In genomic region chr4:47707966-47708365, GRCm38 (mm10) we compare ENCODE assay signal across 11 mouse cellular contexts.
A peak's percentile ranks its signal among the peaks of the same experiment; 100 is the strongest.
DNase-seq lines count a peak whose midpoint lies in the region; ATAC-seq lines count a peak whose summit lies in the region.
"Had no signal": no experiment of that assay in that cellular context is flagged by ENCODE, and none has a peak within 500 bp of the region (broad histone marks: within the 10 kb centered on the region; RNA-seq: fewer than 3 reads in every experiment).

No protein-coding gene starts in this region.

- DNase-seq in forebrain, embryonic 11.5 days (ENCODE audit: low spot score), result no peak
- DNase-seq in layer of hippocampus, adult 9-11 months, result peak; percentile 88
- peak; percentile 89 to 90 for DNase-seq in right cerebral cortex, postnatal 10 days (ENCODE audit: low spot score in 2 of 2)
- DNase-seq in hindbrain, embryonic 11.5 days (ENCODE audit: low spot score), result no peak

- H3K36me3 ChIP-seq in forebrain, embryonic 15.5 days, result no peaks in the 10 kb centered on the region
- no peaks in the 10 kb centered on the region for H3K36me3 ChIP-seq in forebrain, embryonic 11.5 days (ENCODE audit: control insufficient read depth, insufficient read depth, low read length)
- no peaks in the 10 kb centered on the region for H3K36me3 ChIP-seq in kidney, embryonic 16.5 days (ENCODE audit: insufficient read depth, low read length)
- H3K36me3 ChIP-seq in hindbrain, embryonic 11.5 days (ENCODE audit: control insufficient read depth, insufficient read depth, low read length), result no peaks in the 10 kb centered on the region
- H3K36me3 ChIP-seq: hindbrain, embryonic 10.5 days; limb, embryonic 13.5 days; neural tube, embryonic 15.5 days had no signal

- H3K9me3 ChIP-seq in forebrain, embryonic 15.5 days, result no peaks in the 10 kb centered on the region
- H3K9me3 ChIP-seq in forebrain, embryonic 11.5 days (ENCODE audit: control insufficient read depth, low read length), result no peaks in the 10 kb centered on the region
- no peaks in the 10 kb centered on the region for H3K9me3 ChIP-seq in kidney, embryonic 16.5 days (ENCODE audit: low read length)
- H3K9me3 ChIP-seq in hindbrain, embryonic 11.5 days (ENCODE audit: control insufficient read depth, low read length), result no peaks in the 10 kb centered on the region
- H3K9me3 ChIP-seq: hindbrain, embryonic 10.5 days; limb, embryonic 13.5 days; neural tube, embryonic 15.5 days had no signal

- peak overlapping the region; percentile 79 for H3K27ac ChIP-seq in forebrain, embryonic 15.5 days (replicated peaks)
- H3K27ac ChIP-seq in forebrain, embryonic 11.5 days (ENCODE audit: low read depth, low read length), result no peak overlapping the region
- no peak overlapping the region for H3K27ac ChIP-seq in kidney, embryonic 16.5 days (ENCODE audit: low read length)
- H3K27ac ChIP-seq in hindbrain, embryonic 11.5 days (ENCODE audit: low read depth, low read length), result no peak overlapping the region
- H3K27ac ChIP-seq: hindbrain, embryonic 10.5 days; limb, embryonic 13.5 days; neural tube, embryonic 15.5 days had no signal

- no peak; the same call in 1 of the 2 replicates for ATAC-seq in forebrain, embryonic 15.5 days (replicated peaks)
- ATAC-seq in forebrain, embryonic 11.5 days (replicated peaks; ENCODE audit: low FRiP score), result no peak
- ATAC-seq in frontal cortex, adult (ENCODE audit: low TSS enrichment), result peak; percentile 100
- no peak for ATAC-seq in kidney, embryonic 16.5 days (ENCODE audit: low FRiP score, low TSS enrichment)
- ATAC-seq in erythroid progenitor cell, adult 5-6 weeks (replicated peaks; ENCODE audit: low FRiP score, poor library complexity, severe bottlenecking), result no peak
- no peak for ATAC-seq in hindbrain, embryonic 11.5 days (ENCODE audit: low FRiP score)

- no peak overlapping the region for H3K9ac ChIP-seq in forebrain, embryonic 15.5 days (replicated peaks)
- no peak overlapping the region for H3K9ac ChIP-seq in forebrain, embryonic 11.5 days (ENCODE audit: low read length)
- no peak overlapping the region for H3K9ac ChIP-seq in kidney, embryonic 16.5 days (replicated peaks; ENCODE audit: low read length)
- H3K9ac ChIP-seq in hindbrain, embryonic 11.5 days (ENCODE audit: low read depth, low read length), result no peak overlapping the region
- H3K9ac ChIP-seq: limb, embryonic 13.5 days; neural tube, embryonic 15.5 days had no signal

- H3K27me3 ChIP-seq in forebrain, embryonic 15.5 days, result no peaks in the 10 kb centered on the region
- no peaks in the 10 kb centered on the region for H3K27me3 ChIP-seq in forebrain, embryonic 11.5 days (ENCODE audit: control insufficient read depth, insufficient read depth, low read length)
- H3K27me3 ChIP-seq in kidney, embryonic 16.5 days (ENCODE audit: insufficient read depth, low read length), result no peaks in the 10 kb centered on the region
- no peaks in the 10 kb centered on the region for H3K27me3 ChIP-seq in hindbrain, embryonic 11.5 days (ENCODE audit: control insufficient read depth, insufficient read depth, low read length)
- H3K27me3 ChIP-seq: limb, embryonic 13.5 days; neural tube, embryonic 15.5 days had no signal

- H3K4me1 ChIP-seq in forebrain, embryonic 15.5 days, result 0 out of 2 replicates have a peak, but pooled peaks cover 5% of the 10 kb centered on the region
- H3K4me1 ChIP-seq in forebrain, embryonic 11.5 days (replicated peaks; ENCODE audit: control insufficient read depth, insufficient read depth, low read length), result no peaks in the 10 kb centered on the region
- no peaks in the 10 kb centered on the region for H3K4me1 ChIP-seq in kidney, embryonic 16.5 days (ENCODE audit: insufficient read depth, low read length)
- H3K4me1 ChIP-seq in hindbrain, embryonic 11.5 days (replicated peaks; ENCODE audit: control insufficient read depth, insufficient read depth, low read length), result no peaks in the 10 kb centered on the region
- H3K4me1 ChIP-seq: hindbrain, embryonic 10.5 days; limb, embryonic 13.5 days; neural tube, embryonic 15.5 days had no signal

- no peak overlapping the region for H3K4me2 ChIP-seq in forebrain, embryonic 15.5 days (replicated peaks)
- H3K4me2 ChIP-seq in forebrain, embryonic 11.5 days (ENCODE audit: low read depth, low read length, severe bottlenecking), result no peak overlapping the region
- no peak overlapping the region for H3K4me2 ChIP-seq in kidney, embryonic 16.5 days (replicated peaks; ENCODE audit: low read depth, low read length)
- H3K4me2 ChIP-seq in hindbrain, embryonic 11.5 days (replicated peaks; ENCODE audit: low read depth, low read length), result no peak overlapping the region
- H3K4me2 ChIP-seq: limb, embryonic 13.5 days; neural tube, embryonic 15.5 days had no signal

- H3K4me3 ChIP-seq in forebrain, embryonic 15.5 days, result no peak overlapping the region
- H3K4me3 ChIP-seq in forebrain, embryonic 11.5 days (ENCODE audit: low read depth, low read length), result no peak overlapping the region
- H3K4me3 ChIP-seq in kidney, embryonic 16.5 days (ENCODE audit: low read length), result no peak overlapping the region
- H3K4me3 ChIP-seq in hindbrain, embryonic 11.5 days (ENCODE audit: low read depth, low read length), result no peak overlapping the region
- H3K4me3 ChIP-seq: hindbrain, embryonic 10.5 days; limb, embryonic 13.5 days; neural tube, embryonic 15.5 days had no signal

Comparison
In these comparisons a context has a peak if more than half of its experiments do, and no peak if none do; other contexts are left out.
1. DNase-seq: peak in layer of hippocampus, adult 9-11 months (single experiment) and right cerebral cortex, postnatal 10 days (2 of 2); none in forebrain, embryonic 11.5 days (single experiment) and hindbrain, embryonic 11.5 days (single experiment).